Mouse (Mus musculus): Measurements from ENCODE around the gene Mab21l1. TPM values are rescaled to one million over a fixed set of nuclear protein-coding genes. Genes with fewer than 3 reads are reported as not detected.

The Mab21l1 gene
- total RNA-seq, 1 experiment from 2014 or later = not detected

- ATAC-seq (replicated peaks; ENCODE audit: insufficient number of reproducible peaks, low FRiP score, low TSS enrichment, poor library complexity, severe bottlenecking) = no peak
Measured at GRCm38 (mm10) chr3:55792251-55792650, 9.9 kb downstream of the Mab21l1 start.

- no peak for ATAC-seq (replicated peaks; ENCODE audit: insufficient number of reproducible peaks, low FRiP score, low TSS enrichment, poor library complexity, severe bottlenecking)
Measured at GRCm38 (mm10) chr3:55793842-55794575, 11.7 kb downstream of the Mab21l1 start.

DNA sequence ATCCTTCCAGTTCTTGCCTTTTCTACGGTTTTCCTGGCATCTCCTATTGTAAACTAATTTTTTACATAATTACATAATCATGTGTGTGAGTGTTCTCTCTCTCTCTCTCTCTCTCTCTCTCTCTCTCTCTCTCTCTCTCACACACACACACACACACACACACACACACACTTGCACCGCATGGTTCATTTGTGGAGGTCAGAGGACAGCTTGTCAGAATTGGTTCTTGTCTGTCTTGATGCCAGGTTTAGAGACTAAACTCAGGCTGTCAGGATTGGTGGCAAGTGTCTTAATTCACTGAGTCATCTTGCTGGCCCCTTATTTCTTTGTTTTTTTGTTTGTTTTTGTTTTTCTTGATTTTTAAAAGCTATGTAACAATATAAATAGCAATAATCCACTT is 12.5 kb downstream of the Mab21l1 start:
- ATAC-seq (replicated peaks; ENCODE audit: insufficient number of reproducible peaks, low FRiP score, low TSS enrichment, poor library complexity, severe bottlenecking) = no peak

DNA sequence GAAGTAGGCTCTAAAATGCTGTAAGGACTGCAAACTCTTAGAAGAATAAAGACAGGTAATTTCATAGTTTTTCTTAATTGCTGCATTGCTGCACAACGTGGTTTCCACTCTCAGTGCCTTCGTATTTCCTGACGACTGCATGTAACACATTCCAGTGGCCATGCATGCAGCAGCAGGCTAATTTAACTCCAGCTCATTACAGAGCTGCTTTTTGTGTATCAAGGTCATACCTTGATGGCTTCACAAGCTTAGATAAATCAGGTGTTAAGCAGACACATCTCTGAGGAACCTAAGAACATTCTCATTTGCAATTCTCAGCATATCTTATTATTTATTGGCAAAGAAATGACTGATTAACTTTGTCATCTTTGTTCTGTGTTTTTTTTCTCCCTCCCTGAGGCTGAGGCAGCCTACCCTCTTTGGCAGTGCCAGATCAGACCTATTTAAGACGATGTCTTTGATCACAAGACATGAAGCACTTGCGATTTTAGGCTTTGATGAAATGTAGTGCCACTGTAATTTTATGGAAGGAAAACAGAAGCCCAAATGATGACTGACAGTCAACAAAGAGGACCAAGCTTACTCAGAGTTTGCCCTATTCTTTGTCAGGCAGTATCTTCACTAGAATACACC is 32.8 kb downstream of the Mab21l1 start:
- no peak for ATAC-seq (replicated peaks; ENCODE audit: insufficient number of reproducible peaks, low FRiP score, low TSS enrichment, poor library complexity, severe bottlenecking)

GRCm38 (mm10) chr3:55816096-55816495 is 33.8 kb downstream of the Mab21l1 start:
- no peak for ATAC-seq (replicated peaks; ENCODE audit: insufficient number of reproducible peaks, low FRiP score, low TSS enrichment, poor library complexity, severe bottlenecking)

DNA sequence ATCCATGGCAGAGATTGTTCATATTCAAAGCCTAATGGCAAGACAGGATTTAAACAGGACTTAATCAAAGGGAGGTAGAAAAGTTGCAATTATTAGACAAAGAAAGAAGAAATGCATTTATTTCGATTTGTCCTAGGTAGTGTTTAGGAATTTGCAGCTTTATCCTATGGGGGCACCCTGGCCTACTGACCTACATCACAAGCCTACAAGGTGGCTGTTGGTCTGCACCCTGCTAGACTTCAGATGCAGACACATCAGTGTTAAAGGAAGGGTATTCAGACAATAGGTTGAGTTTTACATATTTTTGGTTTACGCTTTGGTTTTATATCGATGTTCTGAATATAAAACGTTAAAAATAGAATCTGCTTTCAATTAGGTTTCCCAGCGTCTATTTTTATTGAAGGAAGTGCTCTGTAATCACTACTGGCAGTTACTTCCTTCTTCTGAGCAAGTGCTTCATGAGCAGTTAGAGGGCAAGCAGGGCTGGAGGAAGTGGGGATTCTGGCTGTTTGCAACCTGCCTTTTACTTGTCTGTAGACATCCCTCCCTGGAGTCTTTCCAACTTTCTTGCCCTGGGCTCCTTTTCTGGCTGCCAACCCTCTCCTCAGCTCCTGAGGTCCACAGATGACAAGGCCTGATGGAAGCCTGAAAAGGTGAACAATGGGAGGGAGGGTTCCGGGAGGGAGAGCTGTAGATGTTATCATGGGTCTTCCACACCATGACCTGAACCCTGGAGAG is 34.5 kb downstream of the Mab21l1 start:
- peak; percentile 71; the same call in 1 of the 2 replicates for ATAC-seq (replicated peaks; ENCODE audit: insufficient number of reproducible peaks, low FRiP score, low TSS enrichment, poor library complexity, severe bottlenecking)

DNA sequence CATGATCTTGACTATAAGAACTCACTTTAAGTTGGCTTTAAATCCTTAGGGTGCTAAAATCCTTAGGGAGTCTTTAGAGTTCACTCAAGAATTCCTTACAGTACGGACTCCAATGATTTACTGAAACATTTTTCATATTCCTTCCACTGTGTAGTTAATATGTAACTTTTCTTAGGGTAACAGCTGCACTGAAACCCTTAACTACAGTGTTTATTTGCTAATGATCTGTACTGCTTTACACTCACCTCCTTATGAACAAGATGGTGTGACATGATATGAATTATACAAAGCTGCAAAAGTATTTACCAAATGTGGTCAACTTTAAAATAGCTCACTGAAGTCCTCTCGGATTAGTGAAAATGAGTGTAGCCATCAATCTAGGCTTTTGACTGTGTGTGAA is 35.8 kb downstream of the Mab21l1 start:
- no peak for ATAC-seq (replicated peaks; ENCODE audit: insufficient number of reproducible peaks, low FRiP score, low TSS enrichment, poor library complexity, severe bottlenecking)

DNA sequence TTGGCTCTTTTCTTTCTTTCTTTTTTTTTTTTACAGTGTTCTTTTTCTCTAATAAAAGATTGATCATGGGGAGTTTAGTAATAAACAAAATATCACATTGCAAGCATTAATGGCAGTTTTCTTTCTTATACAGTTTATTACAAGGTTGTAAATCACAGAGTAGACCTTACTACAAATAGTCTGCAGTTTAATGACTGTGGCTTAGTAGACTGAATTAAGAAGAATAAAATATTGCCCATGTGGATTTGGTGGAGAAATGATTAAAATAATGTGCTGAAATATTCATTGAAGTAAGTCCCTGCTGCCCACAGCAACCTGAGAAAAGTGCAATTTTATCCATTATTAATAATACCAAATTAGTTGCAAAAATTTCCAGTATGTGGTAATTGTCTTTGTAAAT is 37.3 kb downstream of the Mab21l1 start:
- ATAC-seq (replicated peaks; ENCODE audit: insufficient number of reproducible peaks, low FRiP score, low TSS enrichment, poor library complexity, severe bottlenecking) = no peak

DNA sequence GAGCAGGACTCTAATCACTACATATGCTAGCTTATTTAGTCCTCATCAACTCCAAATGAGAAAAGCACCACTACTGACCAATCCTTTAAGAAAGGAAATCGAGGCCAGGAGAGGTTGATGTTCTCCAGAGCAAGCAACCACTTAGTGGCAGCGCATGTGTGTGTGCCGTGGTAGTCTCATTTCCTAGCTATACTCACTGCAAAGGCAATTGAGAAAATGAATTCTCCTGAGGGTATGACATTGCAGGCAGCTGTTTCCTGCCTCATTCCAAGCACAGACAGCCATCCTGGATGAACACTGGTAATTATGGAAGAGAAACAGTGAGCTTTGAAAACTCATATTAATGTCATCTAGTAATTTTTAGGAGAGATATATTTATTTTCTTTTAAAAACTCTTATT is 42.6 kb downstream of the Mab21l1 start:
- ATAC-seq (replicated peaks; ENCODE audit: insufficient number of reproducible peaks, low FRiP score, low TSS enrichment, poor library complexity, severe bottlenecking) = no peak

- peak; percentile 66 for ATAC-seq (replicated peaks; ENCODE audit: insufficient number of reproducible peaks, low FRiP score, low TSS enrichment, poor library complexity, severe bottlenecking)
Measured at GRCm38 (mm10) chr3:55828481-55829256, 46.4 kb downstream of the Mab21l1 start.

DNA sequence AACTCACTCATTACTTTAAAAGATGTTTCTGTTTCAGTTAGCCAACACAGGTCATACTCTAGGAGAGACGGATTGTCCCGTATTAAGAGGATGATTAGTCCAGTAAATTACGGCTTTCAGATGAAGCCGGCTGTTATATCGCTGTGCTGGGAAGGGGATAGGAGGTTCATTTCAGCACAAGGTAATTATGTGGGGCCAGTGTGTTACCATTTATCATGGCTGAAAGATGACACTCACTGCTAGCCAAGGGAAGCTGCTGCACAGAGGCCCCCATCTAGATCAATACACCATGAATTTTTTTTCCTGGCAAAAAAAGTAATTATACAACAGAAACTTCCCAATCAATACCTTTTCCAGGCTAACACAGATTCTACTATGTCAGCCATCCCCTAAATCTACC is 47.9 kb downstream of the Mab21l1 start:
- ATAC-seq (replicated peaks; ENCODE audit: insufficient number of reproducible peaks, low FRiP score, low TSS enrichment, poor library complexity, severe bottlenecking) = no peak
